Mouse (Mus musculus) midbrain, embryonic 11.5 days (tissue): ENCODE measurements around the gene Zbtb7a. TPM values are rescaled to one million over a fixed set of nuclear protein-coding genes. Genes with fewer than 3 reads are reported as not detected.
A peak's percentile ranks its signal among the peaks of the same experiment; 100 is the strongest.

Experiments used
- ATAC-seq: fragments of 200-750 bp; cut with Nextera tagmentation; 2 replicates; pipeline ENCODE4 v1.8.0; 2017; ENCODE audit warnings: moderate TSS enrichment, moderate library complexity; ENCODE audit not compliant: low FRiP score
- DNase-seq: peaks from one replicate; pipeline ENCODE4 v3.0.0; 2015; ENCODE audit warnings: low spot score; ENCODE audit errors: missing footprints
- H3K27ac ChIP-seq: fragments of 300-500 bp; sonication (generic); 2 replicates; pipeline ENCODE4 v1.5.1; 2014; ENCODE audit warnings: low read depth, low read length
- H3K27me3 ChIP-seq: fragments of 300-500 bp; sonication (generic); 2 replicates; pipeline ENCODE4 v1.6.1; 2014; ENCODE audit warnings: mild to moderate bottlenecking, low read length, moderate library complexity, mixed read lengths; ENCODE audit not compliant: control insufficient read depth, insufficient read depth
- H3K36me3 ChIP-seq: fragments of 300-500 bp; sonication (generic); 2 replicates; pipeline ENCODE4 v1.6.1; 2014; ENCODE audit warnings: mild to moderate bottlenecking, low read length, moderate library complexity, mixed read lengths; ENCODE audit not compliant: control insufficient read depth, insufficient read depth
- H3K4me1 ChIP-seq: fragments of 300-500 bp; sonication (generic); 2 replicates; pipeline ENCODE4 v1.6.1; 2014; ENCODE audit warnings: low read length; ENCODE audit not compliant: control insufficient read depth, insufficient read depth
- H3K4me2 ChIP-seq: fragments of 300-500 bp; sonication (generic); 2 replicates; pipeline ENCODE4 v1.6.1; 2014; ENCODE audit warnings: mild to moderate bottlenecking, moderate library complexity
- H3K4me3 ChIP-seq: fragments of 300-500 bp; sonication (generic); 2 replicates; pipeline ENCODE4 v1.5.1; 2014; ENCODE audit warnings: low read depth, low read length
- H3K9ac ChIP-seq: fragments of 300-500 bp; sonication (generic); 2 replicates; pipeline ENCODE4 v1.6.1; 2014; ENCODE audit warnings: low read length
- H3K9me3 ChIP-seq: fragments of 300-500 bp; sonication (generic); 2 replicates; pipeline ENCODE4 v1.6.1; 2016; ENCODE audit warnings: low read length; ENCODE audit not compliant: control insufficient read depth
- WGBS: fragments of 180-500 bp; shearing (Covaris S2); extraction: QIAGEN DNeasy Blood & Tissue Kit; methylation state at CpG from one replicate; pipeline ENCODE4 v1.1.7; 2014; 5-methylcytosine and 5-hydroxymethylcytosine counted together
- polyA plus RNA-seq: library from polyadenylated mRNA; unstranded; fragments of >200 nt; fragmentation: Nextera tagmentation; extraction: Ambion mirVana; gene quantifications from 2 replicates; pipeline ENCODE4 v1.2.1, GENCODE M21; 2014

Gene Zbtb7a
- polyA plus RNA-seq, 1 experiment from 2014 or later, result 5.3 TPM

DNA sequence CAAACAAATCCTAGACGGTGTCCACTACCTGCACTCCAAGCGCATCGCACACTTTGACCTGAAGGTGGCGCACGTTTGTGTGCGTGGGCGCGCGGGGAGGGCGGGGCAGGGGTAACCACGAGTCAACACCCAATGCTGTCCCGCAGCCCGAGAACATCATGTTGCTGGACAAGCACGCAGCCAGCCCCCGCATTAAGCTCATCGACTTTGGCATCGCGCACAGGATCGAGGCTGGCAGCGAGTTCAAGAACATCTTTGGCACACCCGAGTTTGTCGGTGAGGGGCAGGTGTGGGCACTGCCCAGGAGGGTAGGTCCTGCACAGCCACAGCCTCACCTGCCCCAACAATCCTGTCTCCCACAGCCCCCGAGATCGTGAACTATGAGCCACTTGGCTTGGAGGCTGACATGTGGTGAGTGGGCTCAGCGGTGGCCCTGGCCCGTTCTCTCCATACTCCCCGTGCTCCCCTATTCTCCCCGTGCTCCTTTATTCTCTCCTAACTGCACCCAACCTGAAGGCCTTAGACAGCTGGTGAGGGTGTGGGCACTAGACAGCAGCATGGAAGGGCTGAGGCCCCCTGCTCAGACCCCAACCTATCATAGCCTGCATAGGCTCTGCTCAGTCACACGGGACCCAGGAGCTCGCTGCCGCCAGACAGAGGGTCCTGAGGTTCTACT is 55.4 kb downstream of the Zbtb7a start:
- ATAC-seq, result no peak
- H3K36me3 ChIP-seq, result peaks cover 5% of the 10 kb centered on the region; the same call in 1 of the 2 replicates
- no peak overlapping the region for H3K4me3 ChIP-seq
- no peak overlapping the region for H3K4me2 ChIP-seq
- no peak overlapping the region for H3K9ac ChIP-seq
- WGBS, result 71% methylated on average over 31 of the region's 31 CpGs
- DNase-seq, result peak; percentile 93
- peaks cover 15% of the 10 kb centered on the region for H3K4me1 ChIP-seq
- peaks cover 16% of the 10 kb centered on the region for H3K27me3 ChIP-seq
- H3K27ac ChIP-seq, result no peak overlapping the region
- H3K9me3 ChIP-seq, result no peaks in the 10 kb centered on the region

GRCm38 (mm10) chr10:81190912-81191321 is 55.9 kb downstream of the Zbtb7a start:
- DNase-seq (no peak), ATAC-seq (no peak)
- H3K9me3 ChIP-seq, result no peaks in the 10 kb centered on the region
- H3K27ac ChIP-seq, result no peak overlapping the region
- no peak overlapping the region for H3K9ac ChIP-seq
- peaks cover 5% of the 10 kb centered on the region; the same call in 1 of the 2 replicates for H3K36me3 ChIP-seq
- peaks cover 15% of the 10 kb centered on the region for H3K4me1 ChIP-seq
- 75% methylated on average over 6 of the region's 6 CpGs for WGBS
- H3K4me2 ChIP-seq, result no peak overlapping the region
- no peak overlapping the region for H3K4me3 ChIP-seq
- peaks cover 21% of the 10 kb centered on the region for H3K27me3 ChIP-seq

DNA sequence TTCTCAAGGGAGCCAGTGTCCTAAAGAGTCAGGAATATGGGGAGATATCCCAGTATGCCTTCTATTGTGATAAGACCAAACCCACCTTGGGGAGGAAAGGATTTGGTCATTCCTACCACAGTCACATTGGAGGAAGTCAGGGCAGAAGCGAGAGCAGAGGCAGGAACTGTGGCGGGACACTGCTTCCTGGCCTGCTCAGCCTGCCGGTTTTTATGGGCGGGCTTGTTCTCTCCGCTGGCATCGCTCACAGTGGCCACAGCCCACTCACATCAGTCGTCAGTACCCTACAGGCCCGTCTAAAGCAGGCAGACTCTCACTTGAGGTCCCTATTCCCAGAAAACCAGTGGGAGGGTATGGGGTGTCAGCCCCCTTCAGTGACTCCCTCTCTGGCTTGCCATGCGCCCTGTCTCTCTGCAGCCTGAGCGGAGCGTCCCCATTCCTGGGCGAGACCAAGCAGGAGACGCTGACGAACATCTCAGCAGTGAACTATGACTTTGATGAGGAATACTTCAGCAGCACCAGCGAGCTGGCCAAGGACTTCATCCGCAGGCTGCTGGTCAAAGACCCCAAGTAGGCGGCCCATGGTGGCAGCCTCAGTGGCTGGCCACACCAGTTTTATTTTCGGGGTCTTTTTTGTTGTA is 56.4 kb downstream of the Zbtb7a start:
- H3K27me3 ChIP-seq, result peaks cover 21% of the 10 kb centered on the region
- H3K9me3 ChIP-seq, result no peaks in the 10 kb centered on the region
- H3K9ac ChIP-seq, result no peak overlapping the region; the same call in 1 of the 2 replicates
- H3K27ac ChIP-seq, result no peak overlapping the region
- ATAC-seq (no peak), DNase-seq (no peak)
- no peak overlapping the region for H3K4me2 ChIP-seq
- 90% methylated on average over 18 of the region's 18 CpGs for WGBS
- H3K36me3 ChIP-seq, result peaks cover 5% of the 10 kb centered on the region; the same call in 1 of the 2 replicates
- H3K4me1 ChIP-seq, result peaks cover 15% of the 10 kb centered on the region
- no peak overlapping the region for H3K4me3 ChIP-seq

DNA sequence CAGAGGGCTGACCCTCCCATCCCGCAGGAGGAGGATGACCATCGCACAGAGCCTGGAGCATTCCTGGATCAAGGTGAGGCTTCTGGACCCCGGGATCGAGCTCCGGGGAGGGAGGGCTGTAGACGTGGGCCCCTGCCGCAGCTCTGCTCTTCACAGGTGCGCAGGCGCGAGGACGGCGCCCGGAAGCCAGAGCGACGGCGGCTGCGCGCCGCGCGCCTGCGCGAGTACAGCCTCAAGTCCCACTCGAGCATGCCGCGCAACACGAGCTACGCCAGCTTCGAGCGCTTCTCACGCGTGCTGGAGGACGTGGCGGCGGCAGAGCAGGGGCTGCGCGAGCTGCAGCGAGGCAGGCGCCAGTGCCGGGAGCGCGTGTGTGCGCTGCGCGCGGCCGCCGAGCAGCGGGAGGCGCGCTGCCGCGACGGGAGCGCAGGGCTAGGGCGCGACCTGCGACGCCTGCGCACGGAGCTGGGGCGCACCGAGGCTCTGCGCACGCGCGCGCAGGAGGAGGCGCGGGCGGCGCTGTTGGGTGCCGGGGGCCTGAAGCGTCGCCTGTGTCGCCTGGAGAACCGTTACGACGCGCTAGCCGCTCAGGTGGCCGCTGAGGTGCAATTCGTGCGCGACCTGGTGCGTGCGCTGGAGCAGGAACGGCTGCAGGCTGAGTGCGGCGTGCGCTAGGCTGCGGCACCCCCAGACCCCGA is 57.4 kb downstream of the Zbtb7a start:
- H3K27ac ChIP-seq, result peak overlapping the region; percentile 77
- whole genome bisulfite sequencing, result 1% methylated on average over 92 of the region's 93 CpGs
- peak overlapping the region; percentile 62 for H3K4me3 ChIP-seq
- DNase-seq (peak; percentile 97), ATAC-seq (peak; percentile 84)
- peaks cover 21% of the 10 kb centered on the region for H3K27me3 ChIP-seq
- no peaks in the 10 kb centered on the region for H3K9me3 ChIP-seq
- peak overlapping the region; percentile 95 for H3K4me2 ChIP-seq
- peak overlapping the region; percentile 86 for H3K9ac ChIP-seq
- H3K36me3 ChIP-seq, result peaks cover 2% of the 10 kb centered on the region; the same call in 1 of the 2 replicates
- peaks cover 15% of the 10 kb centered on the region for H3K4me1 ChIP-seq

- ATAC-seq (peak; percentile 54), DNase-seq (peak; percentile 92)
- WGBS, result 6% methylated on average over 19 of the region's 19 CpGs
These were observed 58.0 kb downstream of the Zbtb7a start for GRCm38 (mm10) chr10:81192968-81193501.

GRCm38 (mm10) chr10:81193991-81194774 is 59.2 kb downstream of the Zbtb7a start:
- H3K27ac ChIP-seq, result no peak overlapping the region
- peaks cover 21% of the 10 kb centered on the region for H3K27me3 ChIP-seq
- H3K9ac ChIP-seq, result no peak overlapping the region
- ATAC-seq (no peak), DNase-seq (no peak)
- no peak overlapping the region for H3K4me2 ChIP-seq
- H3K4me3 ChIP-seq, result no peak overlapping the region
- H3K36me3 ChIP-seq, result no peaks in the 10 kb centered on the region
- H3K4me1 ChIP-seq, result peaks cover 15% of the 10 kb centered on the region
- 18% methylated on average over 37 of the region's 37 CpGs for WGBS
- H3K9me3 ChIP-seq, result no peaks in the 10 kb centered on the region

More at GRCm38 (mm10) chr10:81192968-81193501, 58.0 kb downstream of the Zbtb7a start:
- H3K27me3 ChIP-seq, result peaks cover 21% of the 10 kb centered on the region
- H3K4me3 ChIP-seq, result peak overlapping the region; percentile 62
- H3K4me2 ChIP-seq, result peak overlapping the region; percentile 95
- peak overlapping the region; percentile 86 for H3K9ac ChIP-seq
- peak overlapping the region; percentile 77 for H3K27ac ChIP-seq
- H3K4me1 ChIP-seq, result peaks cover 15% of the 10 kb centered on the region
- peaks cover 2% of the 10 kb centered on the region; the same call in 1 of the 2 replicates for H3K36me3 ChIP-seq
- H3K9me3 ChIP-seq, result no peaks in the 10 kb centered on the region

DNA sequence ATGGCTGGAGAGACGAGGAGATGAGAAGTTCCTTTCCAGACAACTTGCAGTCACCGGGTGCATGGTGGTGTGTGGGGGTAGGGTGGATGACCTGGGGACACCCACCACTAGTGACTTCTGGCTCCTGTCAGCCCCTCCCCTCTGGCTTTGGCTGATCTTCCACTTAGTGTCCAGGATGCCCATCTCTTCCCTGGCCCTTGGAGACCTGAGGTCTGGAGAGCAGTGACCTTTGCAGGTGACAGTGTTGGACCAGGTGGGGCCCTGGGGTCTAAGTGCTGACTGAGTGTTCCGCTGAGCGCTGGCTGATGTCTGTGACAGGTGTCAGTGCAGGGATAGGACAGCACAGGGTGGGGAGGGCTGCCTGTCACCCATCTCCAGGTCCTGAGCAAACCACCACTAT is 60.3 kb downstream of the Zbtb7a start:
- no peak overlapping the region for H3K4me2 ChIP-seq
- no peaks in the 10 kb centered on the region for H3K9me3 ChIP-seq
- ATAC-seq (no peak), DNase-seq (no peak)
- no peak overlapping the region for H3K27ac ChIP-seq
- peaks cover 21% of the 10 kb centered on the region for H3K27me3 ChIP-seq
- no peak overlapping the region for H3K4me3 ChIP-seq
- no peak overlapping the region for H3K9ac ChIP-seq
- whole genome bisulfite sequencing, result 76% methylated on average over 4 of the region's 4 CpGs
- H3K36me3 ChIP-seq, result no peaks in the 10 kb centered on the region
- H3K4me1 ChIP-seq, result peaks cover 15% of the 10 kb centered on the region

DNA sequence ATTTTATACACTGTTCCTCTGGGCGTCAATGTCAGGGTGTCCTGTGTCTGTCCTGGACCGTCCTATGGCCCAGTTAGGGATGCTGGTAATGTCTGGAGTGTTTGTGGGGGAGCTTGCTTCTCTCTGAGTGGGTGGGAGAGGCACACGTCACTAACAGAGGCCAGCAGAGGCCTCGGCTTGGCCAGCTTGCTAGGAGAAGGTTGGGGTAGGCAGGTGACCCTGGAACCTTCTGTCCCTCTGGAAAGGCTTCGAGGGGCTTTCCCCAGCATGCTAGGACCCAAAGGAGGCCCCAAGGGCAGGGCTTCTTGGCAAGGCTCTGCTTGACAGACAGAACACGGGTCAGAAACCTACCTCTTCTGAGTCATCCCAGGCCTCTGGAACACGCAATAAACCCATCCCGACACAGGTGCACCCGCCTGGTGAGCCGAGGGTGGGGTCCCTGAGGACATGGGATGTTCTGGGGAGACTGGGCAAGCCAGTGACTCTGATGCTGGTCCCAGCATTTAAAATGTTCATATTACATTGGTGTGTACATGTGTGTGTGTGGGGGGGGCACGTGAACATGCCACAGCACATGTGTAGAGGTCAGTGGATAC is 61.5 kb downstream of the Zbtb7a start:
- H3K4me3 ChIP-seq, result no peak overlapping the region
- H3K36me3 ChIP-seq, result no peaks in the 10 kb centered on the region
- no peak for DNase-seq
- no peak overlapping the region for H3K9ac ChIP-seq
- no peak overlapping the region for H3K27ac ChIP-seq
- H3K9me3 ChIP-seq, result no peaks in the 10 kb centered on the region
- 61% methylated on average over 11 of the region's 11 CpGs for WGBS
- peaks cover 21% of the 10 kb centered on the region for H3K27me3 ChIP-seq
- no peak for ATAC-seq
- H3K4me1 ChIP-seq, result peaks cover 15% of the 10 kb centered on the region
- H3K4me2 ChIP-seq, result no peak overlapping the region
